Mouse (Mus musculus) hindbrain, embryonic 10.5 days (tissue): ENCODE data around the gene Cry2. TPM values are rescaled to one million over a fixed set of nuclear protein-coding genes. Genes with fewer than 3 reads are reported as not detected.
A peak's percentile ranks its signal among the peaks of the same experiment; 100 is the strongest.
"Not testable (repeated sequence)": the region's sequence is repeated elsewhere in the genome, so short reads cannot be mapped to it uniquely, and the experiment has no call there.

Experiments used
- DNase-seq: peaks from one replicate; pipeline ENCODE4 v3.0.0-alpha.2; 2017; ENCODE audit warnings: low spot score
- H3K27ac ChIP-seq: fragments of 300-500 bp; sonication (generic); 2 replicates; pipeline ENCODE4 v1.5.1; 2016; ENCODE audit warnings: mild to moderate bottlenecking, moderate library complexity
- H3K27me3 ChIP-seq: fragments of 300-500 bp; sonication (generic); 2 replicates; pipeline ENCODE4 v1.6.1; 2016; ENCODE audit warnings: mild to moderate bottlenecking; ENCODE audit not compliant: poor library complexity, insufficient read depth, severe bottlenecking
- H3K36me3 ChIP-seq: fragments of 300-500 bp; sonication (generic); 2 replicates; pipeline ENCODE4 v1.6.1; 2016; ENCODE audit warnings: mild to moderate bottlenecking, moderate library complexity
- H3K4me1 ChIP-seq: fragments of 300-500 bp; sonication (generic); replicated peaks from 2 replicates; pipeline ENCODE4 v1.6.1; 2016; ENCODE audit warnings: mild to moderate bottlenecking
- H3K4me3 ChIP-seq: fragments of 300-500 bp; sonication (generic); 2 replicates; pipeline ENCODE4 v1.5.1; 2016; ENCODE audit warnings: mild to moderate bottlenecking, moderate library complexity
- H3K9me3 ChIP-seq: fragments of 300-500 bp; sonication (generic); 2 replicates; pipeline ENCODE4 v1.6.1; 2016; ENCODE audit warnings: mild to moderate bottlenecking, moderate library complexity
- WGBS: fragments of 180-500 bp; shearing (Covaris S2); methylation state at CpG from one replicate; pipeline ENCODE4 v1.1.7; 2016; 5-methylcytosine and 5-hydroxymethylcytosine counted together
- polyA plus RNA-seq: library from polyadenylated mRNA; unstranded; fragments of >200 nt; fragmentation: Nextera tagmentation; extraction: Ambion mirVana; gene quantifications from 2 replicates; pipeline ENCODE4 v1.2.1, GENCODE M21; 2016

Cry2 gene
- 26.0 and 31.7 TPM in 2 replicates for polyA plus RNA-seq

DNA sequence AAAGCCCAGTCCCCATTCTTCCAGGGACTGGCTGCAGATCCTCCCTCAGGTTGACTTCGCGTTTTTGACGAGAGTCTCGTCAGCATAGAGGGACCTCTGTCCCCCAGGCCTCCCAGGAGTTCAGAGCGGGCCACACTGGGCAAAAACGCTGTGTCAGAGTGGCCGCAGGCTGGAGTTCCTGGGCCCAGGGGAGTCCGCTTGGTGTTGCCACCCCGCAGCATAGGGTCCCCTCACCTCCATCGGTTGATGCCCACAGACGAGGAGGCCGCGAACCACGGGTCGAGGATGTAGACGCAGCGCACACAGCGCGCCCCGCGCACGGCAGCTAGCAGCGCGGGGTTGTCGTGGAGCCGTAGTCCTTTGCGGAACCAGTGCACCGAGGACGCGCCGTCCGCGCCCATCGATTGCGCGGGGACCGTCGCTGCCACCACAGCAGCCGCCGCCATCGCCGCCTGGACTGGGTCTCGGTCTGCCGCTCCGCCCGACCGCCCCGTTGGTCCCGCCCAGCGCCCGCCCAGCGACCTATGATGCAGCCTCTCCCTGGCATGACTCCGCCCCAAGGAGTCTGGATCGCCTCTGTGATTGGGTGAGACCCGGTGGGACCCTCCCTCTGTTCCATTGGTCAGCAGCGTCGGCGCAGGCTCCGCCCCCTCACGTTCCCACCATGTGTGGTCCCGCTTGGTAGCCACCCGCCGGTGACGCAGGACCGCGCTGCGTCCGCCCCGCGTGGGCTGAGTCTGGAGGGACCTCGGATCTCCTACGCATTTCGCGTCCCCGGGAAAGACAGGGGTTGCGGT lies at the start of gene Cry2:
Cry2 (minus strand) TSS at position 466 of the 797 bp plus-strand sequence.
- WGBS = under 1% methylated on average over 76 of the region's 76 CpGs

DNA sequence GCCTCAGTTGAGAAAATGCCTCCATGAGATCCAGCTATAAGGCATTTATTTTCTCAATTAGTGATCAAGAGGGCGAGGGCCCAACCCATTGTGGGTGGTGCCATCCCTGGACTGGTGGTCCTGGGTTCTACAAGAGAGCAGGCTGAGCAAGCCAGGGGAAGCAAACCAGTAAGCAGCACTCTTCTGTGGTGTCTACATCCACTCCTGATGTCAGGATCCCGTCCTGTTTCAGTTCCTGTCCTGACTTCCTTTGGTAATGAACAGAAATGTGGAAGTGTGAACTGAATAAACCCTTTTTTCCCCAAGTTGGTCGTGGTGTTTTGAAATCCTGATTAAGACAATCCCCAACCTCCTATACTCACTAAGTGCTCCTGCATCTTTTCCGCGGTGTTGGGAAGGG lies 49.7 kb upstream of the Cry2 start:
- H3K4me3 ChIP-seq = no peak overlapping the region
- H3K27me3 ChIP-seq = peaks cover 52% of the 10 kb centered on the region
- no peak for DNase-seq
- no peaks in the 10 kb centered on the region for H3K9me3 ChIP-seq
- H3K27ac ChIP-seq = no peak overlapping the region
- no peaks in the 10 kb centered on the region for H3K36me3 ChIP-seq
- peaks cover 26% of the 10 kb centered on the region for H3K4me1 ChIP-seq
- 54% methylated on average over 5 of the region's 5 CpGs for WGBS

More for the DNA sequence above, at the start of gene Cry2:
- no peaks in the 10 kb centered on the region for H3K9me3 ChIP-seq
- H3K27ac ChIP-seq = peak within 1 kb of the TSS; percentile 91
- DNase-seq = peak; percentile 99
- peaks cover 61% of the 10 kb centered on the region for H3K4me1 ChIP-seq
- H3K27me3 ChIP-seq = peaks cover 9% of the 10 kb centered on the region; the same call in 1 of the 2 replicates
- no peaks in the 10 kb centered on the region for H3K36me3 ChIP-seq
- peak within 1 kb of the TSS; percentile 95 for H3K4me3 ChIP-seq

DNA sequence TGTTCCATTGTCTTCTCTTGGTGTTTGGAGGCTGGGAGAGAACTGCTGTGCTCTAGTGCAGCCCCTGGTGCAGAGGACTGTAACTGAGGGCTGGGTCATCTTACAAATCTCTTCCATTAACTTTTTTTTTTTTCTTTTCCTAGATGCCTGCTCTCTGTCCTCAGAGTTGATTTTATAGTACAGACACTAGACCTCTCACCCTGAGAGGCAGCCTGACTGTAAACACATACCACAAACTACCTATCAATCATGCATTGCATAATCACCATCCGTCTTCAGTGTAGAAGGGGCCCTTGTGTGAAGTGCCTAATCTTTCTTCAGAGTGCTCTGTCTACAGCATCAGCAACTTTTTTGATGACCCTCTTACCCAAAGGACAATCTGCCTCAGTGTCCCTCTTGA lies 48.7 kb upstream of the Cry2 start:
- H3K36me3 ChIP-seq = no peaks in the 10 kb centered on the region
- DNase-seq = no peak
- no peak overlapping the region for H3K27ac ChIP-seq
- H3K4me3 ChIP-seq = no peak overlapping the region
- peaks cover 52% of the 10 kb centered on the region for H3K27me3 ChIP-seq
- H3K9me3 ChIP-seq = no peaks in the 10 kb centered on the region
- 76% methylated on average over 1 of the region's 1 CpGs for WGBS
- H3K4me1 ChIP-seq = peaks cover 31% of the 10 kb centered on the region

DNA sequence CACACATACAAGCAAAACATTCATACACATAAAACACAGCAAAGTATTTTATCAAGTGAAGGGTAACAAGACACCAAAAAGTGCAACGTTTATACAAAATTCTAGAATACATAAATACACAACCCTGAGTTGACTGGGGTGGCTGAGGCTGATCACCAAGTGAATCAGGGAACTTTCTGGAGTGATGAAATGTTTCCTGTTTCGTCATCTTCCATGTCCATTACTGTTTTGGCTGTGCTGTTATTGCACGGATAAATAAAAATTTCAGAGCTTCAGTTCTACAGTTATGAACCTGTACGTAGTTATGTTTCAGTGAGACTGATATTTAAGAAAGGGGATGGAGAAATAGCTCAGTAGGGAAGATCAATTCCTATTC lies 44.5 kb upstream of the Cry2 start:
- no peak overlapping the region for H3K27ac ChIP-seq
- DNase-seq = no peak
- 91% methylated on average over 4 of the region's 4 CpGs for WGBS
- H3K36me3 ChIP-seq = no peaks in the 10 kb centered on the region
- H3K4me1 ChIP-seq = 0 out of 2 replicates have a peak, but pooled peaks cover 4% of the 10 kb centered on the region
- H3K9me3 ChIP-seq = no peaks in the 10 kb centered on the region
- peaks cover 15% of the 10 kb centered on the region for H3K27me3 ChIP-seq
- no peak overlapping the region for H3K4me3 ChIP-seq

DNA sequence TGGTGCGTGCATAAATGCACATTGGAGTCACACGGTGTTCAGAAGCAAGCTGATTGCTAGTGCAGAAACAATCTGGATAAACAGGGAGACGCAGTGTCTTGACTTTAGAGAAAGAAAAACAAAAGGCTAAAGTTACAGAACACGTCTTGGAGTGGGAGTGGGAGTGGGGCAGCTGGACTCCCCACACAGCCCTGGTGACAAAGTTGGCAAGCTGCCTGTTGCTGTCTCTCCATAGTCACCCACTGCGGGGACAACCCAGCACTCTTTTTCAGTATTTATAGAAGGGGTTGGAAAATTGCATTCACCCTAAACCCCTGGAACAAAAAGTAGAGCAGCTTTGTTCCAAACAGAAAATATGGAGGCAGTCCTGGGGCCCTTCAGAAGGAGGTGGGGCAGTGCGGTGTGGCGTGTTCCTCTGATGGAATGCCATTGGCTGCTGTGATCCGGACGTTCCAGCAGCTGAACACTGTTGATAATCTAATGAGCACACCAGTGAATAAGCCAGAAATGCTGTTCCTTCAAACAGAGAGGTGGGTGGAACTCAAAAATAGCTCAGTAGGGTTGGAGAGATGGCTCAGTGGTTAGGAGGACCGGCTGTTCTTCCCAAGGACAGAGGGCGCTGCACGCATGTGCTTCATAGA lies 43.9 kb upstream of the Cry2 start:
- no peak overlapping the region for H3K27ac ChIP-seq
- peaks cover 10% of the 10 kb centered on the region for H3K27me3 ChIP-seq
- no peaks in the 10 kb centered on the region for H3K36me3 ChIP-seq
- H3K4me1 ChIP-seq = 0 out of 2 replicates have a peak, but pooled peaks cover 4% of the 10 kb centered on the region
- WGBS = 85% methylated on average over 12 of the region's 12 CpGs
- no peak for DNase-seq
- no peak overlapping the region for H3K4me3 ChIP-seq
- no peaks in the 10 kb centered on the region for H3K9me3 ChIP-seq

DNA sequence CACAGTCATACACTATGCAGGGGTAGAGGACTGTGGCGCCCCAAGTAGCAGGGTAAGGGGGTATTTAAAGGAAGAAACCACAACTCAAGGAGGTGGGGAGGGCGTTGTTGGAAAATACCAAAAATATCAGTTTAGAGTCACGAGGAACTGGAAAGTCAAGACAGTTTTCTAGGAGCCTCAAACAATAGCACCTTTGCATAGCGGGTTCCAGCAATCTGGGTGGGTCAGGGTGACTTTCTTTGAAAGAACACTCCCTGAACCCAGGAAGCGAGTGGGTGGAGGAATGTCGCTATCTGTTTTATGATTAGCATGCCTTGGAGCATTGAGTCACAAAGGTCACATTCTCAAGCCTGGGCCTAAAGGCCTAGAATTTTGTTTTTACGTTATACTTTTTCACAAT lies 42.7 kb upstream of the Cry2 start:
- H3K9me3 ChIP-seq, H3K4me3 ChIP-seq, H3K27me3 ChIP-seq, H3K27ac ChIP-seq, H3K36me3 ChIP-seq, DNase-seq, H3K4me1 ChIP-seq: not testable (repeated sequence)
- WGBS = 83% methylated on average over 7 of the region's 7 CpGs

DNA sequence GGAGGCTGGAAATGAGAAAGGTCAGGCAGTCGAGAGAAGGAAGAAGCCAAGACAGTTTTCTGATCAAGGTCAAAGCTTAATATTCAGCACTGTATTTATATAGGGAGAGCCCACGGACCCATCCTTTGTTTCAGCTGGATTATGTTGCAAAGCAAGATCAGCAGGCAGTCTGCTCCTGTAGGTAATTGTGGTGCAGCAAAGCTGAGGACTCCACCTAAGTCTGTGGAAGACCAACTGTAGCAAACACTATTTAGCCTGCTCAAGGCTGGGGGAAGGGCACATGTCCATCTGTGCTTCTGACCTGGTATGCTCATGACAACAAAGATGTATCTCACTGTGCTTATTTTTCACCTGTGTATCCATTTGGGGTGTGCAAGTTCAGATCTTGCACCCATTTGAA lies 41.9 kb upstream of the Cry2 start:
- Histone ChIP-seq H3K27ac (no peak overlapping the region), H3K9me3 (no peaks in the 10 kb centered on the region), H3K4me3 (no peak overlapping the region), H3K4me1 (0 out of 2 replicates have a peak, but pooled peaks cover 4% of the 10 kb centered on the region), H3K36me3 (no peaks in the 10 kb centered on the region), H3K27me3 (no peaks in the 10 kb centered on the region)
- no peak for DNase-seq
- 60% methylated on average over 2 of the region's 2 CpGs for WGBS

DNA sequence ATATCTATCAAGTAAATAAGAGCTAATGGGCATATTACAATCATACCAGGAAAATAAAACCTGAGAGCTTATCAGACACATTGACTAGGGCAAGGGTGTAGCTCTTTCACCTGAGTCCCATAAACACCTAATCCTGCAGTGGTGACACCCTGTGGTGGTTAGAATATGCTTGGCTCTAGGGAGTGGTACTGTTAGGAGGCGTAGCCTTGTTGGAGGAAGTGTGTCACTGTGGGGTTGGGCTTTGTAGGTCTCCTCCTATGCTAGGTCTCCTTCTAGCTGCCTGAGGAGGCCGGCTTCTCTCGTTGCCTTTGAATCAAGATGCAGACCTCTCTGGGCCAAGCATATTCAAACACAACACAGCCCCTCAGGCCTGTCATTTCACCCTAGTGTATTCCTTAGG lies 41.1 kb upstream of the Cry2 start:
- Histone ChIP-seq H3K4me1 (0 out of 2 replicates have a peak, but pooled peaks cover 4% of the 10 kb centered on the region), H3K27me3 (no peaks in the 10 kb centered on the region), H3K4me3 (no peak overlapping the region), H3K36me3 (no peaks in the 10 kb centered on the region), H3K9me3 (no peaks in the 10 kb centered on the region), H3K27ac (no peak overlapping the region)
- WGBS = 85% methylated on average over 3 of the region's 3 CpGs
- DNase-seq = no peak

DNA sequence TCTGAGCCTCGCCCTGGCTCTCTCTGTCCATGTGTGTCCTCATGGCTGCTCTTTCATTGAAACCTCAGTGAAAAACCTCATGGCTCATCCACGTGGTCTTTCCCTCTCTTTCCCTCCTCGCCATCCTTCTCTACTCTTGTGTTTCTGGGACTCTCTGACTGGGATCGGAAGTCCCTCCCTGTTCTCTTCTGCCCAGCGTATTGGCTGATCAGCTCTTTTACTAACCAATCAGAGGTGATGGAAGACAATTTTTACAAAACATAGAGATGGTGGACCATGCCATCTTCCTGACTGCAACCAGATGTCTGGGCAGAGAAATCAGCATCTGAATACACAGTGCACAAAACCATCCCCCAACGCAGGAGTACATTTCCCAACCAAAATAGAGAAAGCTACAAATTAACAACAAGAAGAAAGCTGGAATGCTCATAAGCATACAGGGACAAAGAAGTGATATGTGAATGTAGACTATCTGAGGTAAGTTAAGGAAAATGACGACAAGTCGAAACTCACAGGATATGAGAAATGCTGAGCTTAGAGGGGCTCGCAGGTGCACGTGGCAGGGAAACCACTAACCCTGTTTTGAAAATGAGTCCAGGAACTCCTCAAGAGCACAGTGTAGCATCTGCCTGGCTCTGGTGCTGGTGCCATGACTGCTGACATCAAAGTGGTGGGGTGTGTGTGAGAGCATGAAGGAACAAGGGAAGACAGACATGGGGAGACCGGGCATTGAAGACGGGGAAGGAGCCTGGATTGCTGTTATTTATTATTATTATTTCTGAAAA lies 38.2 kb upstream of the Cry2 start:
- DNase-seq = no peak
- whole genome bisulfite sequencing = 86% methylated on average over 12 of the region's 12 CpGs
- Histone ChIP-seq H3K36me3 (no peaks in the 10 kb centered on the region), H3K27me3 (no peaks in the 10 kb centered on the region), H3K4me3 (no peak overlapping the region), H3K27ac (no peak overlapping the region), H3K9me3 (no peaks in the 10 kb centered on the region), H3K4me1 (no peaks in the 10 kb centered on the region)

DNA sequence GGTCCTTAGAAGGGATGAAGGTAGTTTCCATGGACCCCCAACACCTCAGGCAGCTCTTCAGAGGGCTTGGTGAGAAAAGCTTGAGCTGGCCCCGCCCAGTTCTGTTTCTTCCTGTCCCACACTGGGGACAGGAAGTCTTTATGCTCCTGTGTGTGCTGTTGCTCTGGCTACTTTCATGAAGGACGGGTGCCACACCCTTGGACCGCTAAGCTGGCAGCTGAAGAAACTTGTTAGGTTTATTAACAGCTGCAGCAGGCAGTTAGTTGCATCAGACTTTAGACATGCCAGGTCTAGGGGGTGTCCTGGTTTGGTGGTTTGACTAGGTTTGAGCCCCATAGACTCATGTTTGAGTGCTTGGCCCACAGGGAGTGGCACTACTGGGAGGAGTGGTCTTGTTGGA lies 30.8 kb upstream of the Cry2 start:
- Histone ChIP-seq H3K4me1 (peaks cover 9% of the 10 kb centered on the region), H3K27ac (no peak overlapping the region), H3K9me3 (no peaks in the 10 kb centered on the region), H3K36me3 (no peaks in the 10 kb centered on the region), H3K27me3 (peaks cover 28% of the 10 kb centered on the region), H3K4me3 (no peak overlapping the region)
- WGBS = 76% methylated on average over 3 of the region's 3 CpGs
- DNase-seq = no peak

DNA sequence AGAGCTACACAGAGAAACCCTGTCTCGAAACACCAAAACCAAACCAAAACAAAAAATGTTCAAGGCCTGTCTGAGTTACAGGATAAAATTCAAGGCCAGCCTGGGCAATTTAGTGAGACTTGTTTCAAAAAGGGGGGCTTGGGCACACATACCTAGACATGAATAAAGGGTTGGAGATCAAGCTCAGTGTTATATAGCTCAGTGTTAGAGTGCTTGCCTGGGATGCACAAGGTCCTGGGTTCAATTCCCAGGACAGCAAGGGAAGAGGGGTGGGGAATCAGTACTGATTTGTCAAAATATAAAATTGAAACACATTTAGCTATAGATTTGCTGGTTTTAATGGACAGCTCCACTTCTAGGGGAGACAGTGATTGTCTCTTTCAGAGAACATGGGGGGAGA lies 27.4 kb upstream of the Cry2 start:
- Histone ChIP-seq H3K27me3 (peaks cover 37% of the 10 kb centered on the region), H3K9me3 (no peaks in the 10 kb centered on the region), H3K4me3 (no peak overlapping the region), H3K4me1 (peaks cover 40% of the 10 kb centered on the region), H3K36me3 (no peaks in the 10 kb centered on the region; the same call in 1 of the 2 replicates), H3K27ac (no peak overlapping the region)
- 76% methylated on average over 1 of the region's 1 CpGs for WGBS
- DNase-seq = no peak

DNA sequence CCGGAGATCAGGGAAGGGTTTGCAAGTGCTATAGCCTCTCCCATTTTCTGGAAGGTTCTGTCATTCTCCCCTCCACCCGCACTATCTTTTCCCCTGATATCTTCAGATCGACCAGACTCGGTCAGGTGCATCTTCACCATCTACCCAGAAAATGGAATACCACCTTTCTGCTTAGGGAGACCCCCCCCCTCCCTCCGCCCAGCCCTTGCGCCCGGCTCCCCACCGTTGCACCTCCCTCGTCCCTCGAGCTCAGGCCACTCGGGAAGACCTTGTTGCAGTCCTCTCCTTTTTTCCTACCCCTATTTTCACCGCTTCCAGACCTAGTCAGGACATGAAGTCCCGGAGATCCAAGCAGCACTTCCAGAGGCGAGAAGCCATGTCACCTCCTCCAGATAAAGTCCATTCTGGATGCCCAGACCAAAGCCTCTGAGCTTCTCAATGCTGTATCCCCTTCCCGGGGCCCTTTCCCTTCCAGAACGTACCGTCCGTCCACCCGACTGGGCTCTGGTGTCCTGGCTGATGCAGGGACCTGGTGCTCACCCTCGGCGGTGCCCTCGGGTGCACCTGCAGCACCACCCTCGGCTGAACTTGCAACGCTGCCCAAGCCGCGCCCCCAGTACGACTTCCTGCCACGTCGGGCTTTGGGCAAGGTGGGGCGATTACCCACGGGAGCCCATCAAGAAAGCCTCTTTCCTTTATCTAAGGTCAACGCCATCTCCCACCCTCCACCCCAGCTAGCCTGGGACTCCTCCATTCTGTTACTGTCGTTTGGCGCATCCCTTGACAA lies 26.3 kb upstream of the Cry2 start, which contains the start of gene Slc35c1:
Slc35c1 (minus strand) TSS at position 618 of the 787 bp plus-strand sequence.
- Histone ChIP-seq H3K36me3 (no peaks in the 10 kb centered on the region; the same call in 1 of the 2 replicates), H3K27ac (peak within 1 kb of the TSS; percentile 85), H3K9me3 (no peaks in the 10 kb centered on the region), H3K27me3 (peaks cover 37% of the 10 kb centered on the region), H3K4me1 (peaks cover 46% of the 10 kb centered on the region), H3K4me3 (peak within 1 kb of the TSS; percentile 78)
- DNase-seq = peak; percentile 13
- WGBS = 2% methylated on average over 34 of the region's 34 CpGs
